Mouse (Mus musculus): ENCODE data around the gene Ptprn2. TPM values are rescaled to one million over a fixed set of nuclear protein-coding genes. Genes with fewer than 3 reads are reported as not detected.

Gene Ptprn2
- polyA plus RNA-seq (2014; fragmentation: Nextera tagmentation; extraction: Ambion mirVana) = 3.9 and 6.9 TPM in 2 replicates

- no peaks in the 10 kb centered on the region for H3K9me3 ChIP-seq (ENCODE audit: control insufficient read depth, low read length)
- peaks cover 5% of the 10 kb centered on the region; the same call in 1 of the 2 replicates for H3K27me3 ChIP-seq (ENCODE audit: control insufficient read depth, insufficient read depth, low read length)
- H3K27ac ChIP-seq (ENCODE audit: low read depth, low read length) = peak within 1 kb of the TSS; percentile 79
- ATAC-seq (ENCODE audit: low FRiP score) (peak; percentile 95), DNase-seq (ENCODE audit: low spot score) (peak; percentile 91)
- WGBS = under 1% methylated on average over 59 of the region's 86 CpGs
- H3K4me3 ChIP-seq (ENCODE audit: low read depth, low read length) = peak within 1 kb of the TSS; percentile 72
- no peaks in the 10 kb centered on the region for H3K36me3 ChIP-seq (ENCODE audit: control insufficient read depth, insufficient read depth, low read length)
- peak within 1 kb of the TSS; percentile 59 for H3K9ac ChIP-seq (ENCODE audit: low read depth, low read length)
- H3K4me2 ChIP-seq (replicated peaks; ENCODE audit: low read depth, low read length) = peak within 1 kb of the TSS; percentile 96
- no peaks in the 10 kb centered on the region for H3K4me1 ChIP-seq (replicated peaks; ENCODE audit: control insufficient read depth, insufficient read depth, low read length)
Observed at GRCm38 (mm10) chr12:116485591-116486403, at the start of gene Ptprn2. Gene Ptprn2 (plus strand): TSS chr12:116485720.

DNA sequence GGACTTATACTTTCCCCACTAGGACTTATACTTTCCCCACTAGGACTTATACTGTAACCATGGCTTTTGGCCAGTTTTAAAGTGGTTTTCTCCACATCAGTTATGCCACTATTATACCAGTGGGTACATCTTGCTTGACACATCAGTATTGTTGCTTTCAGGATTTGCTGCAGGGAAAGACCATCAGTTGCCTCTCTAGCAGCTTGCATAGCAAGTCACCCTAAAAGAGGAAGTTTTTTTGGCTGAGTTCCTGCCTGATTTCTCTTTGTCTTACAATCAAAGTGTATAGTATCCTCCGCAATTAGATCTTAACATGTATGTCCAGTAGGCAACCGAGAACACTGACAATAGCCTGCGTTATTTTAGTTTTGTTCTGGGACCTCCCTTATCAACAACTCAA is 49.4 kb upstream of the Ptprn2 start:
- no peak overlapping the region for H3K4me2 ChIP-seq (replicated peaks; ENCODE audit: low read depth, low read length)

GRCm38 (mm10) chr12:116438591-116438990 is 46.9 kb upstream of the Ptprn2 start:
- Histone ChIP-seq H3K27ac (ENCODE audit: low read depth, low read length) (no peak overlapping the region), H3K36me3 (ENCODE audit: control insufficient read depth, insufficient read depth, low read length) (peaks cover 3% of the 10 kb centered on the region; the same call in 1 of the 2 replicates), H3K27me3 (ENCODE audit: control insufficient read depth, insufficient read depth, low read length) (no peaks in the 10 kb centered on the region), H3K4me1 (replicated peaks; ENCODE audit: control insufficient read depth, insufficient read depth, low read length) (no peaks in the 10 kb centered on the region), H3K9ac (ENCODE audit: low read depth, low read length) (no peak overlapping the region), H3K4me3 (ENCODE audit: low read depth, low read length) (no peak overlapping the region), H3K9me3 (ENCODE audit: control insufficient read depth, low read length) (no peaks in the 10 kb centered on the region), H3K4me2 (replicated peaks; ENCODE audit: low read depth, low read length) (no peak overlapping the region)
- DNase-seq (ENCODE audit: low spot score) (no peak), ATAC-seq (ENCODE audit: low FRiP score) (no peak)
- 89% methylated on average over 5 of the region's 5 CpGs for WGBS

More for the DNA sequence above, 49.4 kb upstream of the Ptprn2 start:
- no peaks in the 10 kb centered on the region for H3K4me1 ChIP-seq (replicated peaks; ENCODE audit: control insufficient read depth, insufficient read depth, low read length)
- DNase-seq (ENCODE audit: low spot score) = no peak
- 90% methylated on average over 3 of the region's 3 CpGs for WGBS
- no peak overlapping the region for H3K9ac ChIP-seq (ENCODE audit: low read depth, low read length)
- H3K4me3 ChIP-seq (ENCODE audit: low read depth, low read length) = no peak overlapping the region
- H3K27ac ChIP-seq (ENCODE audit: low read depth, low read length) = no peak overlapping the region
- no peaks in the 10 kb centered on the region for H3K9me3 ChIP-seq (ENCODE audit: control insufficient read depth, low read length)
- H3K27me3 ChIP-seq (ENCODE audit: control insufficient read depth, insufficient read depth, low read length) = no peaks in the 10 kb centered on the region
- H3K36me3 ChIP-seq (ENCODE audit: control insufficient read depth, insufficient read depth, low read length) = peaks cover 3% of the 10 kb centered on the region; the same call in 1 of the 2 replicates
- ATAC-seq (ENCODE audit: low FRiP score) = no peak

DNA sequence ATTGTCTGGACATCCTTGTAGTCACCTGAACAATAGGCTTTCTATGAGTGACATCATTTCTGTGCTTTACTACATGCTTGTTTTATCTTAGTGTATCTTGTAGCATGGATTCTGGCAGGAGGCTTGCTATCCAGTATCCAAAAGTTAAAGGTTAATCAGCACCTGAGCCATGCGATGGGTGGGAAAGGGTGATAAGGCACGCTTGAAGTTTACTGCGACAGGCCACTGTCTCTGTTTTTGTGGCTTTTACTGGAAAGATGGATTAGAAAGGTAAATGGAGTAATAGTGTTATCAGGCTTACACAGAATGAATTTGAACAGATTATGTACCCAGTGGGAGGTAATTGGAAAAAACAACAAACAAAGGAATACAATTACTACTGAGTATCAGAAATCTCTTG is 43.3 kb upstream of the Ptprn2 start:
- peaks cover 6% of the 10 kb centered on the region for H3K36me3 ChIP-seq (ENCODE audit: control insufficient read depth, insufficient read depth, low read length)
- no peaks in the 10 kb centered on the region for H3K4me1 ChIP-seq (replicated peaks; ENCODE audit: control insufficient read depth, insufficient read depth, low read length)
- H3K9ac ChIP-seq (ENCODE audit: low read depth, low read length) = no peak overlapping the region
- ATAC-seq (ENCODE audit: low FRiP score) (no peak), DNase-seq (ENCODE audit: low spot score) (no peak)
- 98% methylated on average over 3 of the region's 3 CpGs for WGBS
- H3K9me3 ChIP-seq (ENCODE audit: control insufficient read depth, low read length) = no peaks in the 10 kb centered on the region
- H3K27ac ChIP-seq (ENCODE audit: low read depth, low read length) = no peak overlapping the region
- no peak overlapping the region for H3K4me2 ChIP-seq (replicated peaks; ENCODE audit: low read depth, low read length)
- H3K4me3 ChIP-seq (ENCODE audit: low read depth, low read length) = no peak overlapping the region
- no peaks in the 10 kb centered on the region for H3K27me3 ChIP-seq (ENCODE audit: control insufficient read depth, insufficient read depth, low read length)

GRCm38 (mm10) chr12:116449536-116449935 is 36.0 kb upstream of the Ptprn2 start:
- Histone ChIP-seq H3K4me1 (replicated peaks; ENCODE audit: control insufficient read depth, insufficient read depth, low read length) (no peaks in the 10 kb centered on the region), H3K4me2 (replicated peaks; ENCODE audit: low read depth, low read length) (no peak overlapping the region), H3K27ac (ENCODE audit: low read depth, low read length) (no peak overlapping the region), H3K36me3 (ENCODE audit: control insufficient read depth, insufficient read depth, low read length) (no peaks in the 10 kb centered on the region; the same call in 1 of the 2 replicates), H3K4me3 (ENCODE audit: low read depth, low read length) (no peak overlapping the region), H3K9ac (ENCODE audit: low read depth, low read length) (no peak overlapping the region), H3K9me3 (ENCODE audit: control insufficient read depth, low read length) (no peaks in the 10 kb centered on the region), H3K27me3 (ENCODE audit: control insufficient read depth, insufficient read depth, low read length) (no peaks in the 10 kb centered on the region)
- DNase-seq (ENCODE audit: low spot score) = no peak
- no peak for ATAC-seq (ENCODE audit: low FRiP score)
- WGBS = 97% methylated on average over 2 of the region's 2 CpGs

DNA sequence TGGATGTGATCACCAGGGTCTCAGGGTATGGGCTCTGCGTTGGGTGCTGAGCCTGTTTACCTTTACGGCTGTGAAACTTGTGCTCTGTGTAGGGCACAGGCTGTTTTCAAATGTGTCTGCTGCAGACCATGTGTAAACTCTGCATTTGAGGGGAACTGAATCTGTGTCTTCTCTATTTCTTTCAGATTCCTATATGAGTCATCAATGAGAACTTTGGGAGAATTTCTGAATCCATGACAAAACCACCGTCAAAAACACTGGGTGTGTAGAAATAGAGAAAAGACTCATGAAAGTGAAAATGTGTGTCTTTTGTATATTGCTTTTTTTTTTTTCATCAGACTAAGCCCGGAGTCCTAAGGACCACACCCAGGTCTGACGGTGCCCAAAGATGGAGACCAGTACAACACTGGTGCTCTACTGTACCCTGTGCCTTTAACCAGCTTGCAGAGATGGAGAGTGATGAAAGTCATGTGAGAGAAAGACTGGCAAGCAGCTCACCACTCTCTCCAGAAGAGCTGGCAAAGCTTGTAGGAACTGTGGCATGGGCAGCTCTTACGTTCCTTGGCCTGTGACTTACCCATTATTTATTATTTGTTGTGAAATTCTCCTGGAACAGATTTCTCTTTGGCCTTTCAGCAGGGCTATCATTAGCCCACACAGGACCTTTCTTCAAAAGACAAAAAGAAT is 25.0 kb upstream of the Ptprn2 start:
- Histone ChIP-seq H3K27me3 (ENCODE audit: control insufficient read depth, insufficient read depth, low read length) (no peaks in the 10 kb centered on the region), H3K27ac (ENCODE audit: low read depth, low read length) (no peak overlapping the region), H3K4me3 (ENCODE audit: low read depth, low read length) (no peak overlapping the region), H3K4me2 (replicated peaks; ENCODE audit: low read depth, low read length) (no peak overlapping the region), H3K9me3 (ENCODE audit: control insufficient read depth, low read length) (no peaks in the 10 kb centered on the region), H3K9ac (ENCODE audit: low read depth, low read length) (no peak overlapping the region), H3K36me3 (ENCODE audit: control insufficient read depth, insufficient read depth, low read length) (0 out of 2 replicates have a peak, but pooled peaks cover 3% of the 10 kb centered on the region), H3K4me1 (replicated peaks; ENCODE audit: control insufficient read depth, insufficient read depth, low read length) (no peaks in the 10 kb centered on the region)
- 96% methylated on average over 6 of the region's 6 CpGs for WGBS
- DNase-seq (ENCODE audit: low spot score) (no peak), ATAC-seq (ENCODE audit: low FRiP score) (no peak)

DNA sequence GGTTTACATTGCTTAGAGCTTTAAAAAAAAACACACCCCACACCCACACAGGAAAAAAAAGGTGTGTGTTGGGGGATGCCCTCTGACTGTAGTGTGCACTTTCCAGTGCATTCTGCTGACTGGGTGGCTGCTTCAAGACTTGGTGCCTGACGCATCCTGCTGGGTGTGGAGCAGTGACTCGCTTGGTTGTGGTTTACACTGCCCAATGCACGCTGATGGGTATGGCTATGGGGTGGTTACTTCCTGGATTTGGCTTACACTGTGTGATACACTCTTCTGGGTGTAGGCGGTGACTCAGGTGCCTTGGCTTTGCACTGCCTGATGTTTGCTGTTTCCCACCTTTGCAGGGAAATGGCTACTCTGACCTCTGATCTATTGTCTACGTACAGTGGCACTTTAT is 18.5 kb upstream of the Ptprn2 start:
- ATAC-seq (ENCODE audit: low FRiP score) (no peak), DNase-seq (ENCODE audit: low spot score) (no peak)
- H3K9me3 ChIP-seq (ENCODE audit: control insufficient read depth, low read length) = no peaks in the 10 kb centered on the region
- no peak overlapping the region for H3K4me3 ChIP-seq (ENCODE audit: low read depth, low read length)
- 86% methylated on average over 5 of the region's 5 CpGs for WGBS
- H3K9ac ChIP-seq (ENCODE audit: low read depth, low read length) = no peak overlapping the region
- H3K27ac ChIP-seq (ENCODE audit: low read depth, low read length) = no peak overlapping the region
- no peaks in the 10 kb centered on the region for H3K36me3 ChIP-seq (ENCODE audit: control insufficient read depth, insufficient read depth, low read length)
- H3K4me2 ChIP-seq (replicated peaks; ENCODE audit: low read depth, low read length) = no peak overlapping the region
- H3K27me3 ChIP-seq (ENCODE audit: control insufficient read depth, insufficient read depth, low read length) = no peaks in the 10 kb centered on the region
- no peaks in the 10 kb centered on the region for H3K4me1 ChIP-seq (replicated peaks; ENCODE audit: control insufficient read depth, insufficient read depth, low read length)

GRCm38 (mm10) chr12:116468348-116468747 is 17.2 kb upstream of the Ptprn2 start:
- ATAC-seq (ENCODE audit: low FRiP score) (no peak), DNase-seq (ENCODE audit: low spot score) (no peak)
- no peaks in the 10 kb centered on the region for H3K27me3 ChIP-seq (ENCODE audit: control insufficient read depth, insufficient read depth, low read length)
- H3K9ac ChIP-seq (ENCODE audit: low read depth, low read length) = no peak overlapping the region
- H3K27ac ChIP-seq (ENCODE audit: low read depth, low read length) = no peak overlapping the region
- WGBS = 86% methylated on average over 1 of the region's 1 CpGs
- no peaks in the 10 kb centered on the region for H3K36me3 ChIP-seq (ENCODE audit: control insufficient read depth, insufficient read depth, low read length)
- H3K4me2 ChIP-seq (replicated peaks; ENCODE audit: low read depth, low read length) = no peak overlapping the region
- no peak overlapping the region for H3K4me3 ChIP-seq (ENCODE audit: low read depth, low read length)
- H3K4me1 ChIP-seq (replicated peaks; ENCODE audit: control insufficient read depth, insufficient read depth, low read length) = no peaks in the 10 kb centered on the region
- H3K9me3 ChIP-seq (ENCODE audit: control insufficient read depth, low read length) = no peaks in the 10 kb centered on the region

Data from hindbrain, embryonic 11.5 days (tissue).